Mouse (Mus musculus): ENCODE results near the gene Rac1. TPM values are rescaled to one million over a fixed set of nuclear protein-coding genes. Genes with fewer than 3 reads are reported as not detected.

The Rac1 gene
- 368 and 428 TPM in 2 replicates for polyA plus RNA-seq (2012; rRNA removed; ENCODE audit: low replicate concordance)

GRCm38 (mm10) chr5:143527486-143528307 lies at the start of gene Rac1:
Gene Rac1, minus strand, starts transcription at chr5:143528036.

GRCm38 (mm10) chr5:143464100-143464756 lies 63.6 kb downstream of the Rac1 start, which contains the start of gene Daglb:
Gene Daglb, plus strand, starts transcription at chr5:143464584.

Other genes starting within 250 kb of the Rac1 start
- gene Zfp853, start 234.4 kb downstream of the Rac1 start, polyA plus RNA-seq (2012; rRNA removed; ENCODE audit: low replicate concordance), result 0.82 and 4.1 TPM in 2 replicates
- 16.0 and 19.9 TPM in 2 replicates for gene E130309D02Rik, start 212.7 kb downstream of the Rac1 start, polyA plus RNA-seq (2012; rRNA removed; ENCODE audit: low replicate concordance)
- 97.5 and 118 TPM in 2 replicates for gene Zdhhc4, start 198.8 kb downstream of the Rac1 start, polyA plus RNA-seq (2012; rRNA removed; ENCODE audit: low replicate concordance)
- 0.13 TPM in 1 of 2 replicates, not detected in the other for gene Grid2ip, start 170.7 kb downstream of the Rac1 start, polyA plus RNA-seq (2012; rRNA removed; ENCODE audit: low replicate concordance)
- gene Kdelr2, start 124.2 kb downstream of the Rac1 start, polyA plus RNA-seq (2012; rRNA removed; ENCODE audit: low replicate concordance), result 90.4 and 210 TPM in 2 replicates
- gene Daglb, start 63.5 kb downstream of the Rac1 start, polyA plus RNA-seq (2012; rRNA removed; ENCODE audit: low replicate concordance), result 27.4 and 33.2 TPM in 2 replicates
- 31.4 and 33.3 TPM in 2 replicates for gene Cyth3, start 94.4 kb upstream of the Rac1 start, polyA plus RNA-seq (2012; rRNA removed; ENCODE audit: low replicate concordance)
- 4.2 and 9.9 TPM in 2 replicates for gene Usp42, start 204.2 kb upstream of the Rac1 start, polyA plus RNA-seq (2012; rRNA removed; ENCODE audit: low replicate concordance)